Mouse (Mus musculus) myocyte (in vitro differentiated cells): Measurements from ENCODE around the gene Dnaic1. TPM values are rescaled to one million over a fixed set of nuclear protein-coding genes. Genes with fewer than 3 reads are reported as not detected.

Experiments used
- H3K27me3 ChIP-seq: one replicate; pipeline ENCODE4 v1.6.1; 2011; ENCODE audit not compliant: control insufficient read depth, insufficient read depth, insufficient read length
- H3K36me3 ChIP-seq: one replicate; pipeline ENCODE4 v1.6.1; 2011; ENCODE audit not compliant: control insufficient read depth, insufficient read depth
- H3K4me2 ChIP-seq: one replicate; pipeline ENCODE4 v1.6.1; 2011; ENCODE audit warnings: low read depth, control low read depth
- H3K4me3 ChIP-seq: one replicate; pipeline ENCODE4 v1.5.1; 2011; ENCODE audit warnings: mild to moderate bottlenecking, control low read depth, moderate library complexity
- H3K79me2 ChIP-seq: one replicate; pipeline ENCODE4 v1.6.1; 2011; ENCODE audit not compliant: control insufficient read depth, insufficient read depth
- H3ac ChIP-seq: one replicate; pipeline ENCODE4 v1.6.1; 2011; ENCODE audit not compliant: control insufficient read depth, insufficient read length
- CEBPB ChIP-seq: IDR thresholded peaks from 2 replicates; pipeline ENCODE4 v1.6.1; 2011; ENCODE audit warnings: mild to moderate bottlenecking, moderate library complexity; ENCODE audit not compliant: poor library complexity, insufficient read depth, severe bottlenecking
- E2F4 ChIP-seq: IDR thresholded peaks from one replicate; pipeline ENCODE4 v1.6.1; 2011; ENCODE audit warnings: mild to moderate bottlenecking, control low read depth, moderate library complexity; ENCODE audit not compliant: insufficient read depth
- MAX ChIP-seq: IDR thresholded peaks from one replicate; pipeline ENCODE4 v1.6.1; 2011; ENCODE audit warnings: low read depth, mild to moderate bottlenecking, control low read depth
- MYOD1 ChIP-seq, 3 experiments: IDR thresholded peaks; one replicate each; pipeline ENCODE4 v1.6.1; 2011; ENCODE audit warnings: control low read depth in 2 of 3, low read depth in 2 of 3, mild to moderate bottlenecking in 2 of 3, moderate library complexity in 1 of 3; ENCODE audit not compliant: insufficient read length in 2 of 3, control insufficient read depth in 1 of 3
- MYOG ChIP-seq, 3 experiments: IDR thresholded peaks; one replicate each; pipeline ENCODE4 v1.6.1; 2011; ENCODE audit warnings: control low read depth in 2 of 3, low read depth in 2 of 3, mild to moderate bottlenecking in 2 of 3; ENCODE audit not compliant: insufficient read length in 2 of 3, control insufficient read depth in 1 of 3, insufficient read depth in 1 of 3
- POLR2A ChIP-seq: IDR thresholded peaks from one replicate; pipeline ENCODE4 v1.6.1; 2011; ENCODE audit warnings: low read depth, mild to moderate bottlenecking, control low read depth, moderate library complexity; ENCODE audit not compliant: insufficient read length
- POLR2AphosphoS2 ChIP-seq: IDR thresholded peaks from one replicate; pipeline ENCODE4 v1.6.1; 2011; ENCODE audit warnings: low read depth, control low read depth; ENCODE audit not compliant: insufficient read length
- REST ChIP-seq: IDR thresholded peaks from one replicate; pipeline ENCODE4 v1.6.1; 2011; ENCODE audit warnings: mild to moderate bottlenecking, control low read depth, moderate library complexity; ENCODE audit not compliant: insufficient read depth, insufficient read length
- SRF ChIP-seq: IDR thresholded peaks from one replicate; pipeline ENCODE4 v1.6.1; 2011; ENCODE audit warnings: low read depth; ENCODE audit not compliant: control insufficient read depth, insufficient read length
- TCF12 ChIP-seq: IDR thresholded peaks from one replicate; pipeline ENCODE4 v1.6.1; 2011; ENCODE audit warnings: mild to moderate bottlenecking, control low read depth; ENCODE audit not compliant: poor library complexity, insufficient read depth, severe bottlenecking
- TCF3 ChIP-seq: IDR thresholded peaks from one replicate; pipeline ENCODE4 v1.6.1; 2011; ENCODE audit warnings: low read depth, control low read depth; ENCODE audit not compliant: insufficient read length
- USF1 ChIP-seq: IDR thresholded peaks from one replicate; pipeline ENCODE4 v1.6.1; 2011; ENCODE audit warnings: low read depth, mild to moderate bottlenecking, control low read depth, moderate library complexity
- polyA plus RNA-seq: library from polyadenylated mRNA; unstranded; fragments of >200 nt; fragmentation: generic; extraction: Trizol; gene quantifications from one replicate; pipeline ENCODE4 v1.2.1, GENCODE M21; 2012; ENCODE audit warnings: missing spikeins

Dnaic1 gene
- polyA plus RNA-seq, 1 experiment = 0.08 TPM

- Histone ChIP-seq H3K27me3 (peaks cover 24% of the 10 kb centered on the region), H3K4me3 (no peak overlapping the region), H3ac (no peak overlapping the region), H3K36me3 (no peaks in the 10 kb centered on the region), H3K79me2 (no peaks in the 10 kb centered on the region), H3K4me2 (peak overlapping the region; percentile 53)
- TF ChIP-seq POLR2A (no peak), MAX (no peak), SRF (no peak), REST (no peak), USF1 (no peak), POLR2AphosphoS2 (no peak), E2F4 (no peak), CEBPB (no peak), MYOD1 (IDR thresholded peaks at IDR 0.05; ENCODE audit: control insufficient read depth in 1 of 3, insufficient read length in 2 of 3, low read depth in 2 of 3) (no peak), TCF12 (no peak), TCF3 (no peak), MYOG (IDR thresholded peaks at IDR 0.05; ENCODE audit: control insufficient read depth in 1 of 3, insufficient read depth in 1 of 3, insufficient read length in 2 of 3, low read depth in 2 of 3) (no peak)
These were observed 66.8 kb downstream of the Dnaic1 start for GRCm38 (mm10) chr4:41636366-41636765.

- no peak overlapping the region for H3K4me3 ChIP-seq
- H3K79me2 ChIP-seq = no peaks in the 10 kb centered on the region
- H3ac ChIP-seq = no peak overlapping the region
- peak overlapping the region; percentile 53 for H3K4me2 ChIP-seq
- H3K36me3 ChIP-seq = no peaks in the 10 kb centered on the region
- TF ChIP-seq POLR2A = no peak
- no peak for TF ChIP-seq E2F4
- TF ChIP-seq MYOG (IDR thresholded peaks at IDR 0.05; ENCODE audit: control insufficient read depth in 1 of 3, insufficient read depth in 1 of 3, insufficient read length in 2 of 3, low read depth in 2 of 3) = peak in 1 of 3 experiments; percentile 50
- TF ChIP-seq MAX = no peak
- TF ChIP-seq MYOD1 (IDR thresholded peaks at IDR 0.05; ENCODE audit: control insufficient read depth in 1 of 3, insufficient read length in 2 of 3, low read depth in 2 of 3) = peak in 2 of 3 experiments; percentile 35 to 78
- H3K27me3 ChIP-seq = peaks cover 17% of the 10 kb centered on the region
These were observed 67.5 kb downstream of the Dnaic1 start for GRCm38 (mm10) chr4:41636882-41637635.

DNA sequence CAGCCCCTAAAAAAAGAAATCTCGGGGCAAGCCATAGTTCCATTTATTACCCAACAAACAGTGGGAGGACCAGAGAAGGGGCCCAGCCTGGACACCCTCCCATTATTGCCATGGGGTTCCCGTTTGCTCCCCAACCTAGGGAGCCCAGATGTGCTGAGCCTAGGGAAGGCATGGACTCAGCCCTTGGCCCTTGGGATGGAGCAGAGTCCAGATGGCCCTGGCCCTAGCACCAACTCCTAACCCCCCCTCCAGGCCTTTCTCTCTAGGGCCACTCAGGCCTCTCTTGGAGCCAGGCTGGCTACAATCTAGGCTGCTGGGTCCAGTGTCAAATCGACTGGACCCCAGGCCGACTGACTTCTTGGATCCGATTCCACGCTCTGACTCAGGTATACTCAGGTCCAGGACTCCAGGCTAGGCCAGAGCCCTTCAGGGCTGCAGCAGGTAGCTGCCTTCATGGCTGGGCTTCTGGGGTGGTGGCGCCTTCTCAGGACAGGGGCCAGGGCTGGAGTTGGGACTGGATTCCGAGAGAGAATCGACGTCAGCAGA lies 68.7 kb downstream of the Dnaic1 start:
- Histone ChIP-seq H3K4me2 (no peak overlapping the region), H3K4me3 (no peak overlapping the region), H3ac (no peak overlapping the region), H3K27me3 (peaks cover 11% of the 10 kb centered on the region), H3K79me2 (no peaks in the 10 kb centered on the region), H3K36me3 (no peaks in the 10 kb centered on the region)
- TF ChIP-seq E2F4 (no peak), USF1 (no peak), TCF12 (no peak), POLR2AphosphoS2 (no peak), MYOG (IDR thresholded peaks at IDR 0.05; ENCODE audit: control insufficient read depth in 1 of 3, insufficient read depth in 1 of 3, insufficient read length in 2 of 3, low read depth in 2 of 3) (no peak), POLR2A (no peak), SRF (no peak), CEBPB (no peak), REST (no peak), TCF3 (no peak), MAX (no peak), MYOD1 (IDR thresholded peaks at IDR 0.05; ENCODE audit: control insufficient read depth in 1 of 3, insufficient read length in 2 of 3, low read depth in 2 of 3) (no peak)

DNA sequence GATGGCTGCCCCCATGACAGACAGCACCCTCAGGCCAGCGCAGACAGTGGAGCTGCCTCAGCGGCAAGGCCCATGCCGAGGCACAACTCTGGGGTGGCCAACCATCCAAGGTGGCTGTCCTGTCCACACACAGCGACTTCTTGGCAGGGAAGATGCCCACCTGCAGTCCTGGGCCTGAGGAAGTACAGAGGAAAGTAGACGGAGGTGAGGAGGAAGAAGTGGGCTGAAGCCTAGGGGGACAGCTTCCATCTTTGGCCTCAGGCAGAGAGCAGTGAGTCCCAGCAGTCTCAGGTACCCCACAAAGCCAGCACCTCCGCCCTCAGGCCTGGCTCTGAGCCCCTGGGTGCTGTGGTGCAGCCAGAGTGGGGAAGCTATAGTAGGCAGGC lies 69.2 kb downstream of the Dnaic1 start:
- H3K36me3 ChIP-seq = no peaks in the 10 kb centered on the region
- no peak overlapping the region for H3K4me3 ChIP-seq
- no peak overlapping the region for H3K4me2 ChIP-seq

DNA sequence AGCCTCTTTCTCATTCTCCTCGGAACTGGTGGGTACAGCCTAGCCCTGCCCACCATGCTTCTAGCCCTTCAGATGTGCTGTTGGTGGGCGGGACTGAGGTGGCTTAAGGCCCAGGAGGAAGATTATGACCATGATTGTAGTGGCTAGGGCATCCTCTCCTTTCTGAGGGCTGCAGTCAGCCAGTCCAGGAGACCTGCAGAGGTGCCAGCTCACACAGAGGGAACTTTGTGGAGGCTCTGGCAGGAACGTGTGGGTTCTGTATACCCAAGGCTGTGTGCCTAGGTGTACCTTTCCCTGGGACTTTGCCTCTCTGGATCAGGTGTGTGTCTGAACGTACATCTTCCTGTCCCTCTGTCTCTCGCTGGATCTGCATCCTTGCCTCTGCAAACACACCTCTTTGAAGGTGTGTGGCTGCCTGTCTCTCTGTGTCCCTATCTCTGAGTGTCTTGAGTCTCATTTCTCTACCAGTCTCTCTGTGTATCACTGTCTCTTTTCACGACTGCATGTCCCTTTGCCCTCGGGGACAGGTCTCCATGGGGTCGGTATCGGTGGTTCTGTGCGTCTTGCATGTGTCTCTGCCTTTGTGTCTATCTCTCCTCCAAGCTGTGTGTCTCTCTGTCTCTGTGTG lies 69.8 kb downstream of the Dnaic1 start:
- Histone ChIP-seq H3K4me2 (peak overlapping the region; percentile 67), H3K27me3 (peaks cover 11% of the 10 kb centered on the region), H3K4me3 (no peak overlapping the region), H3K36me3 (no peaks in the 10 kb centered on the region), H3K79me2 (no peaks in the 10 kb centered on the region), H3ac (no peak overlapping the region)
- no peak for TF ChIP-seq TCF12
- TF ChIP-seq USF1 = no peak
- TF ChIP-seq E2F4 = no peak
- no peak for TF ChIP-seq POLR2AphosphoS2
- TF ChIP-seq CEBPB = no peak
- TF ChIP-seq MYOD1 (IDR thresholded peaks at IDR 0.05; ENCODE audit: control insufficient read depth in 1 of 3, insufficient read length in 2 of 3, low read depth in 2 of 3) = no peak
- no peak for TF ChIP-seq SRF
- no peak for TF ChIP-seq TCF3
- TF ChIP-seq MYOG (IDR thresholded peaks at IDR 0.05; ENCODE audit: control insufficient read depth in 1 of 3, insufficient read depth in 1 of 3, insufficient read length in 2 of 3, low read depth in 2 of 3) = no peak
- TF ChIP-seq MAX = no peak

More for the DNA sequence above, 69.2 kb downstream of the Dnaic1 start:
- peaks cover 11% of the 10 kb centered on the region for H3K27me3 ChIP-seq
- H3K79me2 ChIP-seq = no peaks in the 10 kb centered on the region
- no peak overlapping the region for H3ac ChIP-seq
- TF ChIP-seq POLR2A = no peak
- no peak for TF ChIP-seq TCF3
- TF ChIP-seq TCF12 = no peak
- TF ChIP-seq USF1 = no peak
